Mouse (Mus musculus): ENCODE data around the gene Pcsk5.

Gene Pcsk5

GRCm38 (mm10) chr19:17577412-17577811 lies 260.0 kb downstream of the Pcsk5 start:
- DNase-seq (ENCODE audit: extremely low read depth, low read depth, low spot score), result no peak

GRCm38 (mm10) chr19:17574564-17574963 lies 262.9 kb downstream of the Pcsk5 start:
- no peak for DNase-seq (ENCODE audit: extremely low read depth, low read depth, low spot score)

- DNase-seq (ENCODE audit: extremely low read depth, low read depth, low spot score), result no peak
Measured at GRCm38 (mm10) chr19:17572315-17572714, 265.1 kb downstream of the Pcsk5 start.

- no peak for DNase-seq (ENCODE audit: extremely low read depth, low read depth, low spot score)
Measured at GRCm38 (mm10) chr19:17570936-17571335, 266.5 kb downstream of the Pcsk5 start.

- no peak for DNase-seq (ENCODE audit: extremely low read depth, low read depth, low spot score)
Measured at GRCm38 (mm10) chr19:17567264-17567663, 270.2 kb downstream of the Pcsk5 start.

- no peak for DNase-seq (ENCODE audit: extremely low read depth, low read depth, low spot score)
Measured at GRCm38 (mm10) chr19:17566097-17566496, 271.3 kb downstream of the Pcsk5 start.

GRCm38 (mm10) chr19:17558764-17559163 lies 278.7 kb downstream of the Pcsk5 start:
- DNase-seq (ENCODE audit: extremely low read depth, low read depth, low spot score), result no peak

- peak; percentile 62 for DNase-seq (ENCODE audit: extremely low read depth, low read depth, low spot score)
Measured at GRCm38 (mm10) chr19:17555159-17555558, 282.3 kb downstream of the Pcsk5 start.

GRCm38 (mm10) chr19:17554571-17554970 lies 282.9 kb downstream of the Pcsk5 start:
- peak; percentile 71 for DNase-seq (ENCODE audit: extremely low read depth, low read depth, low spot score)

GRCm38 (mm10) chr19:17553396-17554100 lies 283.9 kb downstream of the Pcsk5 start:
- DNase-seq (ENCODE audit: extremely low read depth, low read depth, low spot score), result no peak

GRCm38 (mm10) chr19:17528746-17529532 lies 308.5 kb downstream of the Pcsk5 start:
- no peak for DNase-seq (ENCODE audit: extremely low read depth, low read depth, low spot score)

- no peak for DNase-seq (ENCODE audit: extremely low read depth, low read depth, low spot score)
Measured at GRCm38 (mm10) chr19:17525558-17525957, 311.9 kb downstream of the Pcsk5 start.

GRCm38 (mm10) chr19:17514456-17514855 lies 323.0 kb downstream of the Pcsk5 start:
- DNase-seq (ENCODE audit: extremely low read depth, low read depth, low spot score), result no peak

- no peak for DNase-seq (ENCODE audit: extremely low read depth, low read depth, low spot score)
Measured at GRCm38 (mm10) chr19:17511283-17511682, 326.1 kb downstream of the Pcsk5 start.

- DNase-seq (ENCODE audit: extremely low read depth, low read depth, low spot score), result no peak
Measured at GRCm38 (mm10) chr19:17504212-17504611, 333.2 kb downstream of the Pcsk5 start.

- peak; percentile 18 for DNase-seq (ENCODE audit: extremely low read depth, low read depth, low spot score)
Measured at GRCm38 (mm10) chr19:17498586-17499235, 338.7 kb downstream of the Pcsk5 start.

- DNase-seq (ENCODE audit: extremely low read depth, low read depth, low spot score), result no peak
Measured at GRCm38 (mm10) chr19:17496131-17496530, 341.3 kb downstream of the Pcsk5 start.

- DNase-seq (ENCODE audit: extremely low read depth, low read depth, low spot score), result no peak
Measured at GRCm38 (mm10) chr19:17491822-17492544, 345.4 kb downstream of the Pcsk5 start.

GRCm38 (mm10) chr19:17491322-17491721 lies 346.1 kb downstream of the Pcsk5 start:
- no peak for DNase-seq (ENCODE audit: extremely low read depth, low read depth, low spot score)

- no peak for DNase-seq (ENCODE audit: extremely low read depth, low read depth, low spot score)
Measured at GRCm38 (mm10) chr19:17489866-17490141, 347.6 kb downstream of the Pcsk5 start.
